Mouse (Mus musculus) fibroblast of lung, adult 2 months (primary cell): ENCODE data around the gene Chst11.
A peak's percentile ranks its signal among the peaks of the same experiment; 100 is the strongest.

Experiments used
- DNase-seq: peaks from one replicate; pipeline ENCODE4 v3.0.0-alpha.2; 2011; ENCODE audit warnings: low read depth

Chst11 gene

DNA sequence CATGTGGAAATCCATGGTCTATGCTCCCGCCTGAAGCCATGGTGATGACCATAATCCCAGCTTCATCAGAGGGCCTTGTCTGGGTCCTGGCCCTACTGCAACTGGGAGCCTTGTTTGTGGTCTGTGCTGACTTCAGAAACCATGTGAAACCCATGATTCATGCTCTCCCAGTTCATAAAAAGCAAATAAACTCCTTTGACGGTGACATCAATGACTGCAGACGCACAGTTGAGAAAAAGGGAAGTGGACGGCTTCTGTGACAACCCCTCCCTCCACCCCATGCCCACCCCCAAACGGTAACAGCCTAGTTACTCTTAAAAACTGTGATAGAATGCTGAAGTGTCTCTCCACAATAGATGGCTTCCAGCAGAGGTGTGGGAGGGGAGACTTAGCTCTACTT is 230.3 kb downstream of the Chst11 start:
- peak; percentile 32 for DNase-seq

DNA sequence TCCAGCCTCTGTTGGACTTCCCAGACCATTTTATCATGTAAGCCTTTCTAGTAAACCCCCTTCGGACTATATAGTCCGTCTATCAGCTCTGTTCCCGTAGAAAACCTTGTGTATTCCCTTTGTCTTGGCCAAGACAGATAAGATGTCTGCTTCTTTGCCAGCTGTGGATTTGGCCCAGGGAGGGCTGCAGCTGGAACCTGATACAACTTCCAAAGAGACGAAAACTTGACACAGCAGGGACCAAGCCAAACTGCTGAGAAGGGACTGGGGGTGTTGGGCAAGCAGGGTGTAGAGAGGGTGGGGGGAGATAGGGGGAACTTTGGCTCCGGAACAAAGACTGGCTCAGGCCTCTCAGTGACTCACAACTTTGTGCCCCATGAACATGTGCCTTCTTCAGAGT is 232.0 kb downstream of the Chst11 start:
- DNase-seq = no peak

DNA sequence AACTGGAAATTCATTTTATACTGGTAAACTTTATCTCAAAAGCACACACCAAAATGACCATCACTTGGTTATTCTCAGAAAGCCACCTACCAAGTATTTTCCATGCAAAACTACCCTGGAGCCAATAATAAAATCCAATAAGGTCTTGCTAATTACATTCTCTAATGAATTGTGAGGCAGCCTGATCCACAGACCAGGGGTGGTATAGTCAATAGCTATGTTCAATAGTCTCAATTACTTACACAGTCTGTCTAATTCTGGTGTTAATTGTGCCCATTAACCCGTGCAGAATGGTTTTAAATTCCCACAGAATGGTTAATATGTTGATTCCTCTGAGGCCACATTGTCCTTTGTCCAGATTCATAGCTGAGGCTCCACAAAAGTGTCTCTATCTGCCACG is 233.5 kb downstream of the Chst11 start:
- no peak for DNase-seq

DNA sequence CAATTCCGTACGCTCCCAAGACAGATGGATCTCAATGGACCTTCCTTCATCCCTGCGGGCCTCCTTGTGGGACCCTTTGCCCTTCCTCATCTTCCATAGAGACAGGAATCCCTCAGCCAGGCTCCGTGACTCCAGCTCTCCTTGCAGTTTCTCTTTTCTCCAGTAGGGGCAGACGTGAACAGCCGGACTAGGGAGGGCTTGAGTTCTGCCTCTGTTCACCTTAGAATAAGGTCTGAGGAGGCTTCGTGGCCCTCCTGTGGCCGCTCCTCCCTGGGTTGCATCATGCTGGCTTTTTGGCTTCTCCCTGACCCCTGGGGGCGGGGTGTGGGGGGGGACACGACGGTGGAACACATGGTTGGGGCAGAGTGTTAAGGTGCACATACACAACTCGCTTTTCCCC is 234.4 kb downstream of the Chst11 start:
- no peak for DNase-seq

DNA sequence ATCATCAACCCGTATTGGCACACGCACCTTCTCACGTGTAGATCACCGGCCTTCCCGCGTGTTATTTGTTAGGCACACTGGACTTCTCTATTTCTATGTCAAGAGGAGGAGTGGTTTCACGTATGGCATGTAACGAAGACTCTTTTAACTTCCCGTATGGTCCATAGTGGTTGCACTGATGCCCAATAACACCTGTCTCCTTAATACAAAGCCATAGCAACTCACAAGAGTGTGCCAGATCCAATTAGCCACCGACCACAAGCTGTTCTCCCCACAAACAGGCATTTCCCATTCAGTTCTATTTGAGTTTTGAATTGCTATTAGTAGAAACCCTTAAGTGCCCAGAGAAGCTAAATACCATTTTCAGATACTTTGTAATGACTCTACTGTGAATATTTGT is 234.9 kb downstream of the Chst11 start:
- no peak for DNase-seq

DNA sequence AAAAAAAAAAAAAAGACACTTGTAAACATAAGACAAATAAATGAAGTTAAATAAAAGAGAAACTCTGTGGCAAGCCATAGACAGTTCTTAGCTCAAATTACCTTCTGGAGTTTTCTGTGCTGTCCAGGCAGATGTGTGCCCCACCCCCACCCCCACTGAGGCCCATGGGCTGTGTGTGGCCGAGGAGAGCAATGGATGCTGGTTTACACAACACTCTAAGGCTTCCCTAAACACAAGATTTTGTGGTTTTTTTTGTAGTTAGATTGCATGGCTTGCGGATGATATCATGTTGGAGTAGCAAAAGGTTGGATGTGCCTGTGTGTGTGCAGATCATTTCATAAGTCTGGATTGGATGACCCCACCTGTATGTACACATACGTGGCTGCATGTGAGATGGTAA is 235.5 kb downstream of the Chst11 start:
- no peak for DNase-seq

DNA sequence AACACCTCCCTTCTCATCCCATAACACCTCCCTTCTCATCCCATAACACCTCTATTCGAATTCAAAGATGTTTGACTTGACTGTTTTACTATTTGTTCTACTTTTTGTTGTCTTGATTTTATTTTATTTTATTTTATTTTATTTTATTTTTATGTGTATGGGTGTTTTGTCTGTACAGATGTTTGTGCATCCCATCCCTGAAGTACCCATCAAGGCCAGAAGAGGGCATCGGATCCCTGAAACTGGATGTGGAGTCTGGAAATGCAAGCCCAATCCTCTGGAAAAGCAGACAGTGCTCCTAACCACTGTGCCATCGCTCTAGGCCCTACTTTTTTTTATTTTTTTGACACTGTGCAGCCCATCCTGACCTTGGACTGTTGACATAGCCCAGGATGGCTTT is 239.7 kb downstream of the Chst11 start:
- no peak for DNase-seq

DNA sequence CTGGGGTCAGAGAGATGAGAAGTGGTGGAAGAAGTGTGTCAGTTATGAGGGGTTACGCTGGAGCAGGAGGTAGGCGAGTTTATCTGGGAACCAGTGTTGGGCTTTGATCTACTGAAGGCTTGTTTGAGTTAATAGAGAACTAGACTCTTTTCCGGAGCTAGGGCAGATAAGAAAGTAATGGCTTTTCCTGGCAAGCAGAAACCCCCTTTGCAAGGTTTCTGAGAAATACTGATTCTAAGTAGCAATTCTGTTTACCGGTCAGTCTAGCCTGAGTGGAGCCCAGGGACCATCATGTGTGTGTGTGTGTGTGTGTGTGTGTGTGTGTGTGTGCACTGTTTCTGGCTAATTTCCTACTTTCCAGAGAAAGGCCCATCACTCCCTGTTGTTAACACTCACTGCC is 243.3 kb downstream of the Chst11 start:
- DNase-seq = no peak

DNA sequence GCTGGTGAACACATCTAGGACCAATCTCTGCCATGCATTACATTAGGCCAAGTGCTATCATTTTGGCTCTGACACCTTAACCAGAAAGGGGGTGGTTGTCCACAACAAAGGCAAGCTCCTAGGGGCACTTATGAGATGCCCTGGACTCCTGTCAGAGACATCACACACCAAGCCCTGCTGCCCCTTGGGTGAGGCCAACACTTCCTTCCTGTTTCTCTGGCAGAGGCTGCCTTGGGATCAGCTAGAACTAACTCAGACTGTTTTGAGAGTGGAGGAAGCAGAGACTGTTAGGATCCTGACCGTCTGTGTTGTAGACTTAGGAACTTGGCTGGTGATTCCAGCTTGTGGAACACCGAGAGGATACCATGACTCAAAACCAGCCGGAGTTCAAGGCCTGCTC is 248.7 kb downstream of the Chst11 start:
- no peak for DNase-seq

DNA sequence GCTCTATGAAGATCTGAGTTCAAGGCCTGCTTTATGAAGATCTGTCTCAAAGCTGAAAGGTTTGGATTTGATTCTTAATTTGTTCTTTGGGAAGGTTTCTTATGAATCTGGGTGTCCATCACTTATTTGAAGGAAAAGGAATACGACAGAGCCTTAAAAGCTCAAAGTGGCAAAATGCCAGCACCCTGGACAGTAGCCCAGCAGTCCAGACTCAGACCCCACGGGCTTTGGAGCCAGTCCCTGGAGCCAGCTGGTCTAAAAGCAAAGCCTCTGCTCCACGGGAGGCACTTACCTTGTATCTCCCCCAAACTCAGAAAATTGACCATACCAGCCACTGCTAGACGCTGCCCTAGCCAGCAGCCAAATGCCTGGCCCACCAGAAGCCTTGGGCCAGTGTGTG is 249.1 kb downstream of the Chst11 start:
- DNase-seq = no peak

DNA sequence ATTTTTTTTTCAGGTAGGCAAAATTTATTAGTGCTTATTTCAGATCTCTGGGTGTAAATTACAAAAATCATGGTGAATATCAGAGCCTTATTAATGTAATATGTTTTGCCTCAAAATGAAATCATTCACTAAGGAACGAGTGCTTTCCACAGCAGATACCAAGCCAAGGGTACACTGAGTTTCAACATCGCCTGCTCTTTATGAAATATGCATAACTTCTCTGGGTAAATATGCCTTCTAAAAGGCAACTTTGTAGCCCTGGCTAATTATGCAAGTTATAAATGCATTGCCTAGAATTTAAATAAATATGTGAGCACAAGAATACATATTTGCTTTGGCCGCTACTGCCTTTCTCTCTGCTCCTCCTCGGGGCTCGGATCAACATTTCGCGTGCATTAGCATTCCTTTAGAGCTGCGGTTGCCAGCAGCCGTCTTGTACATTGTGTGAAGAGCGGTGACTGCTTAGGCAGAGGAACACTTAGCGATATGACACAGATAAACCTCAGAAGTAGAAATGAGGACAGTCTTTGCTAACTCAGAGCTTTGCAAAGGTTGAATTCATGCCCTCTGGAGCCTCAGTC is 256.9 kb downstream of the Chst11 start:
- no peak for DNase-seq

DNA sequence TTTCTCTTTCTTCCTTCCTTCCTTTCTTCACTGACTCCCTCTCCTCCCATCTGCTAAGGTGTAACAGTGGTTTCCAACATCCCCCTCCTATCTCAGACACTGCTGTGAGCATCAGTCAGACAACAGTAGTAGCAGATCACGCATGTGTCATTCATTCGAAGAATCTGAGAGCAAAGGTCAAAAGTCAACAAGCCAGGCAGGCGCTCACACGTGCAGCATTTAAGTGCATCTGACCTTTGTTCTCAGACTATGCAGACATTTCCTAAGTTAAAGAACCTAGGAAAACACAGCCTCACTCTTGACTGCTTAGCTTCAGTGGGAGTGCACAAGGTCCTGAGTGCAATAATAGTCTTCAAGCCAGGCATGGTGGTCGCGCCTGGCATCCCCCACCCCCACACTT is 258.8 kb downstream of the Chst11 start:
- no peak for DNase-seq
